Mouse (Mus musculus) thymus, postnatal 10 days (tissue): Measurements from ENCODE around the gene AC124108.1.

ENCODE experiments used
- DNase-seq, 2 experiments: peaks; one replicate each; pipeline ENCODE4 v3.0.0; 2021; ENCODE audit warnings: low spot score in 2 of 2

AC124108.1 gene

GRCm38 (mm10) chr1:132200562-132201510 is 9.6 kb downstream of the AC124108.1 start:
- no peak for DNase-seq

GRCm38 (mm10) chr1:132201511-132201860 is 10.2 kb downstream of the AC124108.1 start:
- DNase-seq, result no peak

DNA sequence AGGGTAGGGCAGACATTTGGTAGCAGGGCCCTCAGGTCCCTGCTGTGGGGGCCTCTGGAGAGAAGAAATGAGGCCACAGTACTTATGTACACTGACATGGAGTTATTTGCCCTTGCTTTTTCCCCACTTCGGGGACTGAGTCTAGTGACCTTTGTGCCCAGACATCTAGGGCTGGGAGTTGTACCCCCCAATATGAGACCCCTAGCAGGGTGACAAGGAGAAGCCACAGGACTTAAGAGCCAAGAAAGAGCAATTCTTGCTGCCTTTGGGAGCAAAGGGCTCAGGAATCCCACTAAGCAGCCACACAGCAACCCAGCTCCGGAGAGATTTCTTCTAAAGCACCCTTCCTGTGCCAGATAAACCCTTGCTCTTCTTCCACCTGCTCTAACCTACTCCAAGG is 10.7 kb downstream of the AC124108.1 start:
- no peak for DNase-seq

DNA sequence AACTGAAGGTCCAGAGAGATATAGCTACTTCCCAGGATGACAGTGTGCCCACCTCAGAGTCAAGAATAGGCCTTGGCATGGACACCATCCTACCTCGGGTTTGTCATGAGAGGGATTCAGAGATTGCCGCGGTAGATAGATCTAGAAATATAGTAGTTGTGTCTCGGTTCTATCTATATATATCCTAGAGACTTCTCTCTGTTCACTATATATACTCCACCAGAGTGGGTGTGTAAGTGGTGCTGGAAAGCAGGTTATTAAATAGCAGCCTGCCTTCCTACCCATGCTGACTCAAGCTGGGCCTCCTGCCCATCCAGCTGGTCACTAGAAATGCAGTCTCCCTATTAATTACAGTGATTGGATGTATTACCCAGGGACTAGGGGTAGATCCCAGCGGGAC is 11.5 kb downstream of the AC124108.1 start:
- no peak for DNase-seq

GRCm38 (mm10) chr1:132205958-132206357 is 14.7 kb downstream of the AC124108.1 start:
- no peak for DNase-seq

DNA sequence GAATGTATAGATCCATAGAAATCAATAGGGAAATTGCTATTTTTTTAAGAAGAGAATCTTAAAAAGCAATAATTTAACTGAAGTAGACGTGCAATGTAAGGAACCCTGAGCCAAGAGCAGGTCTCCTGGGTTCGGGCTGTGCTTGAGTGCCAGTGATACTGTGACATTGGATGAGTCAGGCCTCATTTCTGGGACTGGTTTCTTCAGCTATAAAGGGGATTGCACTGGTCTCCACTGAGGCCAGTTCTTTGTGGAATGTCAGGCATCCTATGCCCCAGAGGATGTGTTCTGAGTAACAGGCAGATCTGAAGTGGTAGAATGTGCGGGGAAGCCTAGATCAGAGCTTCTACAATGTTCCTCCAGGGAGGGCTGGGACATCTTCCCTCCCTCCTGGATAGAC is 15.6 kb downstream of the AC124108.1 start:
- no peak for DNase-seq

GRCm38 (mm10) chr1:132208154-132208553 is 16.9 kb downstream of the AC124108.1 start:
- DNase-seq, result no peak

GRCm38 (mm10) chr1:132209400-132209799 is 18.1 kb downstream of the AC124108.1 start:
- no peak for DNase-seq

GRCm38 (mm10) chr1:132210922-132211321 is 19.7 kb downstream of the AC124108.1 start:
- peak in 1 of 2 experiments; percentile 23 for DNase-seq

DNA sequence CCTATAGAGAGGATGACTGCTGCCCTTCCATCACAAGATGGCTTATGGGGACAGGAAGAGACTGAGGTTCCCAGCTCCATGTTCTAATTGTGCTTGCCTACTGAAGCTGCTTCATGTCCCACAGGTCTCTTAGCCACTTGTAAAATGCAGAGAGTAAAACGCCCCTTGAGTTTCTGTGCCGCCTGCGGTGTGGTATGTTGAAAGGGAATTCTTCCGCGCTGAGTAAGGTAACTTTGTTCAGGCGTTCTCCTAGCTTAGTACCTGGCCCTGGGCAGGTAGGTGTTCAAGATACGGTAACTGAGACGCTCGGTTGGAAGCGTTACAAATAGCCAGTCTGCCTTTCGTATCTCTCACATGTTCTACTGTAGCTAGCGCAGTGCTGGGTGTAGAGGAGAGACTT is 20.4 kb downstream of the AC124108.1 start:
- no peak for DNase-seq

GRCm38 (mm10) chr1:132212218-132212617 is 21.0 kb downstream of the AC124108.1 start:
- peak in 1 of 2 experiments; percentile 22 for DNase-seq

- no peak for DNase-seq
Measured at GRCm38 (mm10) chr1:132213076-132213475, 21.8 kb downstream of the AC124108.1 start.

- no peak for DNase-seq
Measured at GRCm38 (mm10) chr1:132216276-132216675, 25.0 kb downstream of the AC124108.1 start.

- no peak for DNase-seq
Measured at GRCm38 (mm10) chr1:132221627-132222026, 30.4 kb downstream of the AC124108.1 start.

DNA sequence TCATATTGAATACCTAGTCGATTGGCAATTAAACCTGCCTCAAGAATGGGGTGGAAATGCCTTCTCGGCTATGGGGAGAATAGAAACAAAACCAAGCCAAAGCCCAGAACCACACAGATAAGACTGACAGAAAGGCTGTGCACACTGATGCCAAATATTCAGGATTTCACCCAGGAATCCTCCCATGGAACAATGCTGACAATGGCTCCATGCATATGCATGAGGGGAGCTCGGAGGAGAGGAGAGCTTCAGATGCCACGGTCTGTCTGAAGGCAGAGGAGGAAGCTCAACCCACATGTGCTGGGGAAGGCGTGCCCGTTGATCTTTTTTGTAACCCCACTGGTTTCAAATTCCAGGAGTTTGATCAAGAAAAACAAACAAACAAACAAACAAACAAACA is 30.9 kb downstream of the AC124108.1 start:
- no peak for DNase-seq

DNA sequence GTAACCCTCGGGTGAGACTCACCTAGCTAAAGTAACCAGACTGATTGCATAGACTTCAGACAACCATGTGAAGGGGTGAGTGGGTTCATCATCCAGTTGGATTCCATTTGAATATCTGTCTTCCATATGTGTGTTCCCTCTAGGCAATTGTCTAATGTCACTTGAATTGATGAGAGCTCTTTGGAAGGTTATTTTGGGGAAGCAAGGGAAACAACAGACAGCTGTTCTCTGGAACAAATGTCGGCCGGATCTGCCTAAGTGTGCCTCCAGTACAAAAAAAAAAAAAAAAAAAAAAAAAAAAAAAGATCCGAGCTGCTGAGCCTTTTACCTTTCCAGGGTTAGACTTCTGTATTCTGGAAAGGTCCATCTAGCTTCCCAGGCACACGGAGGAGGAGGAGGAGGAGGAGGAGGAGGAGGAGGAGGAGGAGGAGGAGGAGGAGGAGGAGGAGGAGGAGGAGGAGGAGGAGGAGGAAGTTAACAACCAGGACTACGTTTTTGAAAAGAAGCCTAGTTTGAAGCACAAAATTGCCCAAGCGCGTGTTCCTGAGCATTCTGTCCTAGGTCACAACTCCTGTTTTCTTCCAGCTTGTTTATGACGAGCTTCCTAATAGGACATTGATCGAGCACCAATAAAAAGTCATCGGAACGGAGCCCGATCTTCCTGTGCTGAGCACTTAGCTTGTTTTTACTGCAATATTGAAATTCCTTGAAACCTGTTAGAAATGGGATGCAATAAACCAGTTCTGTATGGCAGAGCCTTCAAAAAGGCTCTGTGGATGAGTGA is 35.2 kb downstream of the AC124108.1 start:
- DNase-seq, result no peak

DNA sequence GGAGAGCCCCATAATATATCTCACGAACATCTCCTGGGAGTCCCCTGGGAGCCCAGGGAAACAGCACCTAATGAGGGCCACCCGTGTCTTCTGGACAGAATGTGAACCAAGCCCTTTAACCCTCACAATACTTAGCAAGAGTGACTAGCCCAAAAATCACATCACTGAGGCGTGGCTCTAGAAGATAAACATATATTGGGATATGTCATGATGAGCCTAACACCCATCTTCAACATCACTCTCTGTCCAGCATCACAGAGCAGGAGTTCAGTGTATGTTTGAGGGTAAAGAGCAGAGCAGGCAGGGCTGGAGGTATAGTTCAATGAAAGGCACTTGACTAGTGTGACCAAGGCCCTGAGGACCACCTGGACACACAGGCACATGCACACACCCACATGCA is 38.4 kb downstream of the AC124108.1 start, which contains the start of gene Gm10188:
TSS of gene Gm10188 (minus strand) at position 101 of the 400 bp plus-strand sequence.
- no peak for DNase-seq

DNA sequence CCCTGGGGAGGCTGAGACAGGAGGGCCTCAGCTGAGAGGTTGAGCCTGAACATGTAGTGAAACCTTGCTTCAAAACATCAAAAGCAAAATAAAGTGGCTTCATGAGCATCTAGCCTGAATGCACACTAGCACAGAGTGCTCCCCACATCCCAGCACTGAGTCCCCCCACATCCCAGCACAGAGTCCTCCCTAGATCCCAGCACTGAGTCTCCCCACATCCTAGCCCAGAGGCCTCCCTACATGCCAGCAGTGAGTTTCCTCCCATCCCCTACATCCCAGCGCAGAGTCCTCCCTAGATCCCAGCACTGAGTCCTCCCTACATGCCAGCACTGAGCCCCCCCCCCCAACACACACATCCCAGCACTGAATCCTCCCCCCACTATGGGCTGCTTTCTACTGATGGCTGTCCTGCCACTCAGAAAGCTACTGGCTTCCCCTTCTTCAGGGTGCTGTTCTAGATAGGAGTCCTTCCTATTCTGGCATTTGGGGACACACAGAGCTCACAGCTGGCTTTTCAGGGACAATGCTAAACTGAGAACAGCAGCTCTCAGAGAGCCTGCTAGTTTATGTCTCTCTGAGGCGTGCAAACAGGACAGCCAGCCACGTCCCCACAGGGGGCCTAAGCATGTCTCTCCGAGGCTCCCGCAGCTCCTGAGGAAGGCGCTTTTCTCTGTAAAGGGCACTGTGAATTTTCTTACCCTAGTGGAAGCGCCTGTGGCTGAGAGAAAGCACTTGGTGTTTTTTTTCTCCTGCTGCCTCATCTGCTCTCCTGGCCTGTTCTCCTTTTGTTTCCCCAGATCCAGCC is 40.4 kb downstream of the AC124108.1 start:
- no peak for DNase-seq

- DNase-seq, result no peak
Measured at GRCm38 (mm10) chr1:132233566-132233965, 42.3 kb downstream of the AC124108.1 start.

DNA sequence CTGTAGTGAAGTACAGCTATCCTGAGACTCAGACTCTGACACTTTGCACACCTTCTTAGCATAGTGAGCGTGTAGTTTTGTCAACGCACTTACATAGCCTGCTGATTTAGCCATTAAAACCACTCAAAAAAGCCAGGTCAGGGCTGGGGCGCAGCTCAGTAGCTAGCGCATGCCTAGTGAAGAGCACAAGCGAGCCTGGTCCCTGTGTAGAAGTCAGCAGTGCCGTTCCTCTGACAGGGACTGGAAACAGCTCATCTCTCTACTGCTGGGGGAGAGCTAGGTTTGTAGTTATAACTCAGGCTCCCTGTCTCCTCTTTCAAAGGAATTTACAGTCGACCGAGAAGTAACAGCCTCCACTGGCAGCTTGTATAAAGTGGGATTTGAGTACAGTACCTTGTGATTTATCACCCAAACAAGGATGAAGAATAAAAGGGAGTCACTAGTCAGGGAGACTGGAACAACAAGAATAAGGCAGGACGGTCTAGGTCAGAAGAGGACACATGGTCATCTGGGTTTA is 43.6 kb downstream of the AC124108.1 start:
- DNase-seq, result no peak

GRCm38 (mm10) chr1:132237585-132238159 is 46.4 kb downstream of the AC124108.1 start:
- DNase-seq, result peak; percentile 31 to 69
